Mouse (Mus musculus) embryonic facial prominence, embryonic 12.5 days (tissue): ENCODE data around the gene Bcl2a1d. TPM values are rescaled to one million over a fixed set of nuclear protein-coding genes. Genes with fewer than 3 reads are reported as not detected.
"Not testable (repeated sequence)": the region's sequence is repeated elsewhere in the genome, so short reads cannot be mapped to it uniquely, and the experiment has no call there.

Experiments used
- ATAC-seq: fragments of 200-750 bp; cut with Nextera tagmentation; 2 replicates; pipeline ENCODE4 v1.8.0; 2017; ENCODE audit not compliant: insufficient number of reproducible peaks, insufficient read depth, low FRiP score, low TSS enrichment
- H3K27ac ChIP-seq: fragments of 300-500 bp; sonication (generic); 2 replicates; pipeline ENCODE4 v1.5.1; 2016; ENCODE audit warnings: mild to moderate bottlenecking
- H3K27me3 ChIP-seq: fragments of 300-500 bp; sonication (generic); 2 replicates; pipeline ENCODE4 v1.6.1; 2016; ENCODE audit warnings: mild to moderate bottlenecking, moderate library complexity
- H3K36me3 ChIP-seq: fragments of 300-500 bp; sonication (generic); 2 replicates; pipeline ENCODE4 v1.6.1; 2016; ENCODE audit warnings: mild to moderate bottlenecking
- H3K4me1 ChIP-seq: fragments of 300-500 bp; sonication (generic); 2 replicates; pipeline ENCODE4 v1.6.1; 2016
- H3K4me2 ChIP-seq: fragments of 300-500 bp; sonication (generic); replicated peaks from 2 replicates; pipeline ENCODE4 v1.6.1; 2016; ENCODE audit warnings: mild to moderate bottlenecking, moderate library complexity
- H3K4me3 ChIP-seq: fragments of 300-500 bp; sonication (generic); 2 replicates; pipeline ENCODE4 v1.5.1; 2016; ENCODE audit warnings: mild to moderate bottlenecking
- H3K9ac ChIP-seq: fragments of 300-500 bp; sonication (generic); 2 replicates; pipeline ENCODE4 v1.6.1; 2016; ENCODE audit warnings: mild to moderate bottlenecking, moderate library complexity
- H3K9me3 ChIP-seq: fragments of 300-500 bp; sonication (generic); 2 replicates; pipeline ENCODE4 v1.6.1; 2016; ENCODE audit warnings: mild to moderate bottlenecking, moderate library complexity
- WGBS: fragments of 180-500 bp; shearing (Covaris S2); methylation state at CpG from one replicate; pipeline ENCODE4 v1.1.7; 2016; 5-methylcytosine and 5-hydroxymethylcytosine counted together
- polyA plus RNA-seq: library from polyadenylated mRNA; unstranded; fragments of >200 nt; fragmentation: Nextera tagmentation; extraction: Ambion mirVana; gene quantifications from 2 replicates; pipeline ENCODE4 v1.2.1, GENCODE M21; 2016

The Bcl2a1d gene
- polyA plus RNA-seq, 1 experiment from 2014 or later: not detected

DNA sequence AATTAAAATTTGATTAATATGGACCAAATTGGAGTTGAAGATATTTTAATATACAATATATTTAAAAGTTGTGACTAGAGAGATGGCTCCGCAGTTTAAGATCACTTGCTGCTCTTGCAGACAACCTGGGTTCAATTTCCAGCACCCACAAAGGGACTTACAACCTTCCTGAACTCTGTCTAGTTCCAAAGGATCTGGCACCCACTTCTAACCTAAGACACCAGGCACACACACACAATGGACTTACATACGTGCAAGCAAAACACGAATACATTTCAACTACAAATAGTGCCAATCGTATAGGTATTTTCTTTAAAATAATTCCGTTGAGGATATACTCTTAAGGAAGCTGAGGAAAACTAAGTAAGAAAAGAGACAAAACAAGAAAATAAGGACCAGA is 13.1 kb downstream of the Bcl2a1d start:
- not testable (repeated sequence) for H3K9me3 ChIP-seq, ATAC-seq, H3K4me3 ChIP-seq, H3K27ac ChIP-seq, H3K27me3 ChIP-seq, H3K4me1 ChIP-seq, H3K9ac ChIP-seq, H3K36me3 ChIP-seq
- WGBS: 71% methylated on average over 5 of the region's 5 CpGs
- peak overlapping the region; percentile 39 for H3K4me2 ChIP-seq

GRCm38 (mm10) chr9:88718140-88718539 is 13.6 kb downstream of the Bcl2a1d start:
- H3K36me3 ChIP-seq, H3K4me3 ChIP-seq, H3K4me1 ChIP-seq, ATAC-seq, H3K4me2 ChIP-seq, H3K27me3 ChIP-seq, H3K9ac ChIP-seq, H3K9me3 ChIP-seq, H3K27ac ChIP-seq: not testable (repeated sequence)
- 33% methylated on average over 2 of the region's 2 CpGs for WGBS

DNA sequence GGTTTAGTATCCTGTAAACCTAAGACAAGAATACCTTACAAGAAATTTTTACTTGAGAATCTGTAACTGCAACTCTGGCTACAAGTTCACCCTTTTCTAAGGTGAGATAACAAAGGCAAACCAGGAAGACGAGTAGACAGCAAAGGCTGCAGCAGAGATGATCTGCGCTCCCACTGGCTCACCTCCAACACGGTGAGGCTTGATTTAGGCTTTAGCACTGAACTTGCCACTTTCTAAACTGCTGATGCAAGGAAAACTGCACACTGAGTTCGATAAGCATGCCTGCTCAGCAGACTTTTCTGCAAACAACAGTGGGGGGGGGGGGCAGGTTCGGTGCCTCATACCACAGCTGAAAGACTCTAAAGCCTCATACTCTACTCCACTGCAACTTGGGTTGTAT is 17.2 kb downstream of the Bcl2a1d start:
- not testable (repeated sequence) for H3K36me3 ChIP-seq, H3K4me3 ChIP-seq, H3K9ac ChIP-seq, H3K4me2 ChIP-seq, H3K4me1 ChIP-seq, H3K9me3 ChIP-seq, H3K27ac ChIP-seq, H3K27me3 ChIP-seq, ATAC-seq
- WGBS: 89% methylated on average over 5 of the region's 5 CpGs

- H3K4me3 ChIP-seq, H3K27me3 ChIP-seq, H3K9ac ChIP-seq, H3K36me3 ChIP-seq, H3K9me3 ChIP-seq, ATAC-seq, H3K4me1 ChIP-seq, H3K27ac ChIP-seq, H3K4me2 ChIP-seq: not testable (repeated sequence)
- 77% methylated on average over 3 of the region's 3 CpGs for WGBS
These were observed 19.5 kb downstream of the Bcl2a1d start for GRCm38 (mm10) chr9:88712164-88712749.

DNA sequence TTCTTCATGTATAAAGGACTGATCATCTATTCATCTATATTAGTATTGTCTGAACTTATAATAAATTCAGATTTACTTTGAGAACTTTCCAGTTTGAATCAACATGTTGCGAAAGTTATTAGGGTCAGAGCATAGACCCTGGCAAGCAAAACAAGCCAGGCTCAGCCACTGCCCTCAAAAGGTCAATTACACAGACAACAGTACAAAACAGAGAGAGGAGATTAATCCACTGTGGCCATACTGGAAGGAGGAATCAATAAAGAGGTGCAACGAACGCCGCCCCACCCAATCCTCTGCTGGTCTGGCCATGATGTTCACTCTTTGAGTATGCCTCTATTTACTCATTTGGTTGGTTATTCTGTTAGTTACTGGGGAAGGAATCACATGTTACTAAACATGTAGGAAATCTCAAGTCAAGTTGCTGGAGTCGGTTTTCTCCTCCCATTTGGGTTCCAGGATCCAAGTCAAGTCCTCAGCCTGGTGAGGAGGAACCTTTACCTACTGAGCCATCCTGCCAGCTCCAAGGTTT is 20.7 kb downstream of the Bcl2a1d start:
- not testable (repeated sequence) for H3K36me3 ChIP-seq, H3K4me1 ChIP-seq, H3K27me3 ChIP-seq, H3K27ac ChIP-seq, H3K9ac ChIP-seq, H3K4me2 ChIP-seq, ATAC-seq, H3K9me3 ChIP-seq, H3K4me3 ChIP-seq
- 88% methylated on average over 4 of the region's 5 CpGs for WGBS

GRCm38 (mm10) chr9:88710439-88710838 is 21.3 kb downstream of the Bcl2a1d start:
- not testable (repeated sequence) for H3K9me3 ChIP-seq

DNA sequence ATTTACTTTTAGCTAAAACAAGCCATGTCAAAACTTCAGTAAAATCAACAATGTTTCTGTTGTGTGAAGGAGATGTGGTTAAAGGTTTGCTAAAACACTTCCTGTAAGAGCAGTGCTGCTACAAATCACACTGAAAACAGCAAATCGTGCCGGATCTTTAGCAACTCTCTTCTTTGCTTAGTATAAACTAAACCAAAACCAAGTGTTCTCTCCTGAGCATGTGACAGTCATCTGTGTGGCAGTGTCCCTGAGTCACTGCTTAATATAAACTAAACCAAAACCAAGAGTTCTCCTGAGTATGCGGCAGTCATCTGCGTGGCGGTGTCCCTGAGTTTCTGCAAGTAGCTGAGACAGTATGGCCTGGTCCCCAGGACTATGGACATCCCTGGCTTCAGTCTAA is 21.9 kb downstream of the Bcl2a1d start:
- not testable (repeated sequence) for H3K9ac ChIP-seq, H3K4me2 ChIP-seq, H3K27me3 ChIP-seq, H3K9me3 ChIP-seq, H3K27ac ChIP-seq, H3K36me3 ChIP-seq, ATAC-seq, H3K4me1 ChIP-seq, H3K4me3 ChIP-seq
- WGBS: 88% methylated on average over 5 of the region's 5 CpGs

More at GRCm38 (mm10) chr9:88710439-88710838, 21.3 kb downstream of the Bcl2a1d start:
- H3K4me2 ChIP-seq, H3K9ac ChIP-seq, H3K27ac ChIP-seq, H3K27me3 ChIP-seq, H3K4me3 ChIP-seq, H3K36me3 ChIP-seq, ATAC-seq, H3K4me1 ChIP-seq: not testable (repeated sequence)
- WGBS: 89% methylated on average over 2 of the region's 2 CpGs

DNA sequence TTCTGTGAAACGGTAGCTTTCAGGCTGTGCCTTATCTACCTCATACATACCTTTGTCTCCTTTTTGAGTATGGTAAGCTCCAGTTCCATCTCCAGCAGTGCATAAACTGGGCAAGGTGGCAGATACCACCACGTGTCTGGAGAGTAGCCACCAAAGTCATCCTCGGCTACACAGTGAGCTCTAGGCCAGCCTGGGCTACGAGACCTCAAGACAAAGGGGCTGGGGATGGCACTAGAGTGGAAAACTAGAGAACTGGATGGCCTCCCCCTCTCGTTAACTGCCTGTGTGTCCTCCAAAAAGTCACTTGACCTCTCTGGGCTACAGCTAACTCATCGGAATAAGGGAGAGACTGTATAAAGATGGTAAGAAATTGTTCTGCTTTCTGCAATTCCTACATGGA is 22.4 kb downstream of the Bcl2a1d start:
- H3K27me3 ChIP-seq: no peaks in the 10 kb centered on the region
- H3K9me3 ChIP-seq: no peaks in the 10 kb centered on the region
- no peaks in the 10 kb centered on the region for H3K4me1 ChIP-seq
- no peak overlapping the region for H3K4me3 ChIP-seq
- H3K9ac ChIP-seq: no peak overlapping the region
- no peak for ATAC-seq
- H3K36me3 ChIP-seq: no peaks in the 10 kb centered on the region
- H3K4me2 ChIP-seq: no peak overlapping the region
- no peak overlapping the region for H3K27ac ChIP-seq
- WGBS: 86% methylated on average over 6 of the region's 6 CpGs

GRCm38 (mm10) chr9:88706700-88707099 is 25.0 kb downstream of the Bcl2a1d start:
- no peak overlapping the region for H3K4me3 ChIP-seq

GRCm38 (mm10) chr9:88705157-88705556 is 26.6 kb downstream of the Bcl2a1d start:
- not testable (repeated sequence) for H3K4me3 ChIP-seq, H3K4me1 ChIP-seq, H3K9ac ChIP-seq, H3K4me2 ChIP-seq, H3K27ac ChIP-seq, H3K9me3 ChIP-seq, ATAC-seq, H3K36me3 ChIP-seq, H3K27me3 ChIP-seq
- WGBS: 60% methylated on average over 8 of the region's 8 CpGs

More at GRCm38 (mm10) chr9:88706700-88707099, 25.0 kb downstream of the Bcl2a1d start:
- H3K27me3 ChIP-seq: no peaks in the 10 kb centered on the region
- H3K4me2 ChIP-seq: no peak overlapping the region
- no peak overlapping the region for H3K9ac ChIP-seq
- H3K27ac ChIP-seq: no peak overlapping the region
- no peaks in the 10 kb centered on the region for H3K4me1 ChIP-seq
- H3K36me3 ChIP-seq: no peaks in the 10 kb centered on the region
- 54% methylated on average over 4 of the region's 4 CpGs for WGBS
- H3K9me3 ChIP-seq: no peaks in the 10 kb centered on the region
- no peak for ATAC-seq

DNA sequence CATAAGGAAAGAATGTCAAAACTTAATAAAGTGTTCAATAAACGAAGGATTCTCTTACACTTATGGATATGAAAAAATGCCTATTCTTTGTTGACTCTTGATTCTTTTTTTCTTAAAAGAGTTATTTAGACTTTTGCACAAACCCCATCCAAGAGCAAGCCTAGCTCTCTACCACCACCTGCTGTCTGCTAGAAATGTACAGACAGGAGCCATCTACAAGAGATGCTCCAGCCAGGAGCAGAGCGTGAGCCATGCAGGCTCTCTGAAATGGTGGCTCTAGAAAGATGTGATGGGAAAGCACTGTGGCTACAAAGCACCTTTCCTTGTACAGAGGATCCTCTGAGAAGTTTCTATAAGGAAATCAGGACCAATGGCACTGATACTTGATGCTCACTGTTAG is 33.0 kb downstream of the Bcl2a1d start:
- not testable (repeated sequence) for H3K36me3 ChIP-seq, H3K27ac ChIP-seq, H3K27me3 ChIP-seq, H3K4me1 ChIP-seq, H3K9me3 ChIP-seq, H3K4me3 ChIP-seq, H3K9ac ChIP-seq, H3K4me2 ChIP-seq, ATAC-seq
- WGBS: 83% methylated on average over 1 of the region's 2 CpGs

DNA sequence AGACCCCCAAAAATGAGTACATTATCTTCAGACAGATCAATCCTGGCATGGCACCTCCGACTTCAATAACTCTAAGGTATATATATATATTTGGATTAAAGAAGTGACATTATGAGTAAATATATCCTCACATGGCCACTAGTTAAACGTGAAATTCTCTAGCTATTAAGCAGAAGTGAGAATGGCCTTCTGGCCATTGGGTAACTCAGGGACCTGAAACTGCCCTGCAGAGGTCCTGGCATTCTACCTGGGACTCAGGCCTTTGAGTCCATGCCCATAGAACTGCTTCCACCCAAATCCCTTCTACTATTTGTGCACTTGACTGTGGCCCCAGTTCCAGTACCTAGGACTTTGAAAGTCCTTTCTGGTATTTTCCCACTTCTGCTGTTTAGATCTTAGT is 40.4 kb downstream of the Bcl2a1d start:
- not testable (repeated sequence) for H3K27ac ChIP-seq, H3K4me1 ChIP-seq, H3K27me3 ChIP-seq, H3K4me3 ChIP-seq, H3K4me2 ChIP-seq, H3K9me3 ChIP-seq, H3K9ac ChIP-seq, H3K36me3 ChIP-seq, ATAC-seq
- 81% methylated on average over 2 of the region's 2 CpGs for WGBS

DNA sequence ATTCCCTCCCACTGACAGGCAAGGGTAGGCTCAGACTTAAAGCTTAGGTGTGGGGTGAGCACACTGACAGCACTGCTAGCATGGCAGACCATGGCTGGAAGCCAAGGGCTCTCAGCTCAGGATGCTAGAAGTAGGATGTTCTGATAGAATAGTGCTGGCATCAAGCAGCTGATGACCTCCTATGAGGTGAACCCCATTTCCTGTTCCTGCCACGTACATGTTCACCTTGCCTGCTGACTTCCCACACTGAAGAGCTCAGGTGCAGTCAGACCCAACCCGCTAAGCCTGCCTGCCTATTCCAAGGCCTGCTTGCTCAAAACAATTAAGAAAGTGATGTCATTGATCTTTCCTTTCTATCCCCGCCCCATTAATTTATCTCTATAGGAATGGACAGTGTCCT is 42.3 kb downstream of the Bcl2a1d start:
- H3K36me3 ChIP-seq, H3K4me1 ChIP-seq, ATAC-seq, H3K4me2 ChIP-seq, H3K9me3 ChIP-seq, H3K27ac ChIP-seq, H3K9ac ChIP-seq, H3K27me3 ChIP-seq, H3K4me3 ChIP-seq: not testable (repeated sequence)
- WGBS: 79% methylated on average over 3 of the region's 3 CpGs
